Mouse (Mus musculus) hindbrain, embryonic 11.5 days (tissue): ENCODE data around the gene Chn2. TPM values are rescaled to one million over a fixed set of nuclear protein-coding genes. Genes with fewer than 3 reads are reported as not detected.

Experiments used
- ATAC-seq: fragments of 200-750 bp; cut with Nextera tagmentation; 2 replicates; pipeline ENCODE4 v1.8.0; 2017; ENCODE audit warnings: mild to moderate bottlenecking, moderate TSS enrichment, moderate library complexity; ENCODE audit not compliant: low FRiP score
- DNase-seq: peaks from one replicate; pipeline ENCODE4 v3.0.0-alpha.2; 2015; ENCODE audit warnings: low spot score
- H3K27ac ChIP-seq: fragments of 300-500 bp; sonication (generic); 2 replicates; pipeline ENCODE4 v1.5.1; 2014; ENCODE audit warnings: mild to moderate bottlenecking, low read depth, low read length
- H3K27me3 ChIP-seq: fragments of 300-500 bp; sonication (generic); 2 replicates; pipeline ENCODE4 v1.6.1; 2014; ENCODE audit warnings: mild to moderate bottlenecking, low read length, moderate library complexity, mixed read lengths; ENCODE audit not compliant: control insufficient read depth, insufficient read depth
- H3K36me3 ChIP-seq: fragments of 300-500 bp; sonication (generic); 2 replicates; pipeline ENCODE4 v1.6.1; 2014; ENCODE audit warnings: mild to moderate bottlenecking, low read length, moderate library complexity, mixed read lengths; ENCODE audit not compliant: control insufficient read depth, insufficient read depth
- H3K4me1 ChIP-seq: fragments of 300-500 bp; sonication (generic); replicated peaks from 2 replicates; pipeline ENCODE4 v1.6.1; 2014; ENCODE audit warnings: low read length, mixed read lengths; ENCODE audit not compliant: control insufficient read depth, insufficient read depth
- H3K4me2 ChIP-seq: fragments of 300-500 bp; sonication (generic); replicated peaks from 2 replicates; pipeline ENCODE4 v1.6.1; 2014; ENCODE audit warnings: mild to moderate bottlenecking, low read depth, low read length
- H3K4me3 ChIP-seq: fragments of 300-500 bp; sonication (generic); 2 replicates; pipeline ENCODE4 v1.5.1; 2014; ENCODE audit warnings: low read depth, low read length
- H3K9ac ChIP-seq: fragments of 300-500 bp; sonication (generic); 2 replicates; pipeline ENCODE4 v1.6.1; 2014; ENCODE audit warnings: low read depth, low read length
- H3K9me3 ChIP-seq: fragments of 300-500 bp; sonication (generic); 2 replicates; pipeline ENCODE4 v1.6.1; 2016; ENCODE audit warnings: low read length; ENCODE audit not compliant: control insufficient read depth
- WGBS: fragments of 180-500 bp; shearing (Covaris S2); extraction: QIAGEN DNeasy Blood & Tissue Kit; methylation state at CpG from one replicate; pipeline ENCODE4 v1.1.7; 2014; 5-methylcytosine and 5-hydroxymethylcytosine counted together
- polyA plus RNA-seq: library from polyadenylated mRNA; unstranded; fragments of >200 nt; fragmentation: Nextera tagmentation; extraction: Ambion mirVana; gene quantifications from 2 replicates; pipeline ENCODE4 v1.2.1, GENCODE M21; 2014

The Chn2 gene
- polyA plus RNA-seq, 1 experiment from 2014 or later: 14.4 TPM

- H3K27me3 ChIP-seq: no peaks in the 10 kb centered on the region
- no peaks in the 10 kb centered on the region for H3K36me3 ChIP-seq
- H3K27ac ChIP-seq: no peak overlapping the region
- H3K4me2 ChIP-seq: no peak overlapping the region
- no peak overlapping the region for H3K4me3 ChIP-seq
- no peak for DNase-seq
- no peak for ATAC-seq
- no peaks in the 10 kb centered on the region for H3K4me1 ChIP-seq
- no peak overlapping the region for H3K9ac ChIP-seq
- H3K9me3 ChIP-seq: no peaks in the 10 kb centered on the region
- WGBS: 88% methylated on average over 4 of the region's 4 CpGs
Observed at GRCm38 (mm10) chr6:54140488-54140887, 101.1 kb downstream of the Chn2 start.

- H3K36me3 ChIP-seq: no peaks in the 10 kb centered on the region
- no peak overlapping the region for H3K27ac ChIP-seq
- no peak overlapping the region for H3K9ac ChIP-seq
- H3K9me3 ChIP-seq: no peaks in the 10 kb centered on the region
- no peaks in the 10 kb centered on the region for H3K4me1 ChIP-seq
- DNase-seq (no peak), ATAC-seq (no peak)
- H3K4me3 ChIP-seq: no peak overlapping the region
- WGBS: 83% methylated on average over 3 of the region's 3 CpGs
- H3K4me2 ChIP-seq: no peak overlapping the region
- H3K27me3 ChIP-seq: no peaks in the 10 kb centered on the region
Observed at GRCm38 (mm10) chr6:54141165-54141564, 101.8 kb downstream of the Chn2 start.

GRCm38 (mm10) chr6:54142848-54143651, 103.7 kb downstream of the Chn2 start:
- ATAC-seq (no peak), DNase-seq (no peak)
- H3K9ac ChIP-seq: no peak overlapping the region
- no peak overlapping the region for H3K4me3 ChIP-seq
- H3K36me3 ChIP-seq: no peaks in the 10 kb centered on the region
- no peaks in the 10 kb centered on the region for H3K27me3 ChIP-seq
- no peaks in the 10 kb centered on the region for H3K9me3 ChIP-seq
- no peak overlapping the region for H3K4me2 ChIP-seq
- no peaks in the 10 kb centered on the region for H3K4me1 ChIP-seq
- WGBS: 79% methylated on average over 11 of the region's 11 CpGs
- H3K27ac ChIP-seq: no peak overlapping the region

GRCm38 (mm10) chr6:54143652-54143960, 104.3 kb downstream of the Chn2 start:
- Histone ChIP-seq H3K27me3 (no peaks in the 10 kb centered on the region), H3K36me3 (no peaks in the 10 kb centered on the region), H3K27ac (no peak overlapping the region), H3K4me3 (no peak overlapping the region), H3K9ac (no peak overlapping the region), H3K4me1 (no peaks in the 10 kb centered on the region), H3K9me3 (no peaks in the 10 kb centered on the region), H3K4me2 (no peak overlapping the region)
- 82% methylated on average over 2 of the region's 2 CpGs for WGBS
- ATAC-seq (no peak), DNase-seq (no peak)

GRCm38 (mm10) chr6:54148844-54149526, 109.6 kb downstream of the Chn2 start:
- Histone ChIP-seq H3K9me3 (no peaks in the 10 kb centered on the region), H3K4me2 (no peak overlapping the region), H3K36me3 (no peaks in the 10 kb centered on the region), H3K4me1 (no peaks in the 10 kb centered on the region), H3K9ac (no peak overlapping the region), H3K27ac (no peak overlapping the region), H3K4me3 (no peak overlapping the region), H3K27me3 (no peaks in the 10 kb centered on the region)
- WGBS: 76% methylated on average over 6 of the region's 6 CpGs
- DNase-seq (no peak), ATAC-seq (no peak)

GRCm38 (mm10) chr6:54150821-54151220, 111.5 kb downstream of the Chn2 start:
- Histone ChIP-seq H3K27me3 (no peaks in the 10 kb centered on the region), H3K36me3 (no peaks in the 10 kb centered on the region), H3K4me3 (no peak overlapping the region), H3K27ac (no peak overlapping the region), H3K9me3 (no peaks in the 10 kb centered on the region), H3K4me1 (no peaks in the 10 kb centered on the region), H3K9ac (no peak overlapping the region), H3K4me2 (no peak overlapping the region)
- DNase-seq (no peak), ATAC-seq (no peak)
- 83% methylated on average over 5 of the region's 5 CpGs for WGBS

- Histone ChIP-seq H3K36me3 (no peaks in the 10 kb centered on the region), H3K4me1 (no peaks in the 10 kb centered on the region), H3K4me3 (no peak overlapping the region), H3K9ac (no peak overlapping the region), H3K27ac (no peak overlapping the region), H3K9me3 (no peaks in the 10 kb centered on the region), H3K27me3 (no peaks in the 10 kb centered on the region), H3K4me2 (no peak overlapping the region)
- ATAC-seq: no peak
- DNase-seq: no peak
- 81% methylated on average over 7 of the region's 7 CpGs for WGBS
Observed at GRCm38 (mm10) chr6:54151443-54152241, 112.3 kb downstream of the Chn2 start.

GRCm38 (mm10) chr6:54157097-54157496, 117.7 kb downstream of the Chn2 start:
- DNase-seq: no peak
- Histone ChIP-seq H3K27ac (no peak overlapping the region), H3K36me3 (no peaks in the 10 kb centered on the region), H3K9me3 (no peaks in the 10 kb centered on the region), H3K27me3 (no peaks in the 10 kb centered on the region), H3K4me3 (no peak overlapping the region), H3K4me2 (no peak overlapping the region), H3K4me1 (no peaks in the 10 kb centered on the region), H3K9ac (no peak overlapping the region)
- no peak for ATAC-seq
- WGBS: 96% methylated on average over 2 of the region's 2 CpGs
